Mouse (Mus musculus) brain, adult 10 weeks (tissue): ENCODE results near the gene Brd2. TPM values are rescaled to one million over a fixed set of nuclear protein-coding genes. Genes with fewer than 3 reads are reported as not detected.

Experiments used
- polyA plus RNA-seq: library from polyadenylated mRNA; stranded (reverse); fragments of 350-450 nt; fragmentation: Illumina TruSeq; extraction: RNeasy Lipid Tissue Mini Kit (QIAGEN cat#74804); gene quantifications from one replicate; pipeline ENCODE4 v1.2.3, GENCODE M21; 2015; ENCODE audit warnings: low read depth, low replicate concordance

Gene Brd2
- 127 TPM for polyA plus RNA-seq

DNA sequence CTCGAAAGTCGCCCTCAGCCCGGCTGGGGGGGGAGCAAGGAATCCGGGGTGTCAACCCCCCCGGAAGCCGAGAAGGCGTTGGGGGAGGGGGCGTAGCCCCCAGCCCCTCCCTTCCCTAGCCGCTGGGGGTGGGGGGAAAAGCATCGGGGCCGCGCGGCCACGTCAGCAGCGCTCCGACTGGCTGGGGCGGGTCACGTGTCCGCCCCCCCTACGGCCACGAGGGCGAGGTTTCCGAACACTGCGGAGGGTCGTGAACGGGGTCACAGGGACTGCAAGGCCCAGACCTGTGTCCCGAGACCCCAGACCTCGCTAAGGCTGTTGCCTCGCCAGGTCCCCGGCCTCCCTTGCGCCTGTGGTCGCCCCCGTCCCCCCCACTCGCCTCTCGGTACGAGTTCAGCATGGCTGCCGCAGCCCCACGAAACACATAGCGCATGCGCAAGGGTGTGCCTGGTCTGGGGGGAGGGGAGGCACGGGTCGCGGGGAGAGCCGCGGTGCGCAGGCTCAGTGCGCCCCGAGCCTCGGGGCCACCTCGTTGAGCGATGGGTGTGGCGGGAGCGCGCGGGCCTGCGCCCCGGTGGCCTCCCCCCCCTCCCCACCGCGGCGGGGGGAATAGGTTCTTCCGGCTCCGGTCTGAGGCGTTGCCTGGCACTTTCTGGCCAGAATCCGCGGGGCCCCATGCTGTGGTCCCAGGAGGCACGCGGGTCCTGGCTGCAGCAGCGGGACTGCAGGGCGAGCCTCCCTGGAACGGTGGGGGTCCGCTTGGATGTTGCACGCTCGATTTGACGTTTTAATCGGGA lies at the start of gene Brd2:
TSS of gene Brd2 (minus strand) at position 447 of the 797 bp plus-strand sequence.

DNA sequence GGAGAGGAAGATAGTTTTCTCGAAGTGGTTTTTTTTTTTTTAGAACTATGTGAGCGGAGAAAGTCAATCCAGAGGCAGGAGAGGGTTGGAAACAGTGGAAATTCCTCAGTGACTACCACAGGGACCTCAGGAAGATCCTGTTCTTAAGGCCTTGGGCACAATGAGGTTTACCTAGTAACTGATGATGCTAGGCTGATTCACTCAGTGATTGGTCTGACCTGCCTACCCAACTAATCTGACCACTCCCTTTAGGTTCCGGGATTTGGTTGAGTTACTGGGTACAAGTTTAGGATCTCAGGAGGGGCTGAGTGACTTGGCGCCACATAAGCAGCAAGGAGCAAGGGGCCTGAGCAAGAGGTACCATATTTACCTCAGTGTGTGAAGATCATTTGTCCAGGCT lies 30.5 kb upstream of the Brd2 start, which contains the start of gene H2-DMb1:
TSS of gene H2-DMb1 (plus strand) at position 150 of the 400 bp plus-strand sequence.

DNA sequence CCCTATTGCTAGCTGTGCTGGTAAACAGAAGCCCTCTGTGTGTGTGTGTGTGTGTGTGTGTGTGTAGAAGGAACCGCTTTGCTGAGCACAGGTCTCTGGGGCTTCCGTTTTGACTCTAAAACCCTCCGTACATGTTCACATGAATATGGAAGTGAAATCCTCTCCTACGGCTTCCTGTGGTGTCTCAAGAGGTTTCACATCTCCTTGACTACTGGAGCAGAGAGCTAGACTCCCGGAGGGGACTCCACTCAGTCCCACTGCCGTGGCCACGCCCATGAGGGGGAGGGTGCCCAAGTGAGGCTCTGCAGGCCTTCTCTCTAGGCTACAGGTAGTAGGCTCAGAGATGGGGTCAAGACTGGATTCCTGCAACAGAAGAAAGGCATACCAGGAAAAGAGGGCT lies 20.6 kb upstream of the Brd2 start, which contains the start of gene H2-DMb2:
TSS of gene H2-DMb2 (plus strand) at position 275 of the 400 bp plus-strand sequence.

DNA sequence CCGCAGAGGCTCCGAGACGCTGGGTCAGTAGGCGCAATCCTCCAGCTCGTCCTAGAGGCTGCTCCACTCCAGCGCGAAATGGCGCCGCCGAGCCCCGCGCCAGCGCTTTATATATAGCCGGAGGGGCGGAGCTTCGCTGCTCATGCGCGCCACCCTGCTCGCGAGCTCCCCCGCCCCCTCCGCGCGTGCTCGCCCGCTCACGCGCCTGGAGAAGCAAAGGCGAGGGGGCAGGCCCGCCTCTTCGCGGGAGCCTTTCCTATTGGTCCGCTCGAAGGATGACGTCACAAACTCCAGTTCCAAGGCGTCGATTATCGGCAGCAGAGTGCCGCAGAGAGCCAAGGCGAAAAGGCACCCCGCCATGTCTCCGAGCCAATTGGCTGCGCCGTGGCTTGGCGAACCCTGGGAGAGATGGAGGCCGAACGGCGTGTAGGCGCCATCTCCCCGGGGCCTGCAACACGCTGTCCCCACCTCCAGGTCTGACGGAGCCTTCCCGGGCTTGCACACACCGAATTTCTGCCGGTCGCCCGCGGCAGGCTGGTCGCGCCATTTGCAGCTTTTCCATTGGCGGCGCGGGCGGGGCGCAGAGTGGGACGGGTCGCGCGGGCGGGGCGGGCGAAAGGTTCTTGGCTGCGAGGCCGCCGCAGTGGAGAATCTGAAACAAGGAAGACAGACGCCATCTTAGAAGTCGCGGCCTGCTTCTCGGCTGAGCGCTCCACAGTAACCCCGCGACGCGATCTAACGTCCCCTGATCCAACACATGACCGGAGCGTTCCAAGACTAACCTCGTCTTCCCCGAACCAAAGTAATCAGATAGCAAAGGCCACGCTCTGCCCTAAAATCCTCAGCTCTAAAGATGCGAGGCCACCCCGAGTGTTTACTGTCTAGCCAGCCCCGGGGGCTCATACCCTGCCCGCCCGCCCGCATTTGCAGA lies 2.9 kb downstream of the Brd2 start, which contains the start of gene H2-DMa:
TSS of gene H2-DMa (plus strand) at position 293 of the 931 bp plus-strand sequence.

DNA sequence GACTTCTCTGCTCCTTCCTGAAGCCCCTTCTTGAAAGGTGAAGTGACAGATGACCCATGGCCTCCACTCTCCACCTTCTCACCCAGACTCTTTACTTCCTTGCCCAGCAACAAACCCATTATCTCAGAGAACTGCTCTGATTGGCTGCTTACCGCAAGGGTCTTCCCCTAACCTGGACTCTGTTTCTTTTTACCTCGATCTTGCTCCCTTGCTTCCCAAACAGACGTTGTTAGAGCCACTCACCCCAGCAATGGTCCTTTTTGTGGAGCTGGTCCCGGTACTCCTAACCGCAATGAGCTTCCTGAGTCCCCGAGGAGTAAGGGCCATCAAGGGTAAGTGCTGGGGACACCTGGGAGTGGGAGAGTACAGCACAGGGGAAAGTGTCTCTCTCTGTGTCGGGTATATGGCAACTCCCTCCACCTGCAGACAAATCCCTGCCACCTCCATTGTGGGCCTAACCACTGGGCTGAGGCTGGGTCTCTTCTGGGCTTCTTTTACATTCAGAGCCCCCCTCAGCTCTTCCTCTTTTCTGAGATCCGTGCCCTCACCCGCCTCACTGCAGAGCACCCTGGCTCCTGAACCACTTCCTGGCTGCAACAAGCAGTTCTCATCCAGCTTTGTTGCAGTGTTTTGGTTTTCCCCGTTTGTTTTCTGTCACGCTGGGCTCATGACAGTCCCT lies 30.1 kb downstream of the Brd2 start, which contains the start of gene H2-Oa:
TSS of gene H2-Oa (plus strand) at position 144 of the 679 bp plus-strand sequence.

Other genes with a start within 250 kb of the Brd2 start
- not detected for gene Gm7029, start 248.8 kb downstream of the Brd2 start, polyA plus RNA-seq
- gene Kifc1, start 232.0 kb downstream of the Brd2 start, polyA plus RNA-seq, result 1.2 TPM
- gene Platr17, start 217.5 kb downstream of the Brd2 start, polyA plus RNA-seq, result 1.1 TPM
- gene Daxx, start 213.2 kb downstream of the Brd2 start, polyA plus RNA-seq, result 20.5 TPM
- 19.5 TPM for gene Tapbp, start 206.7 kb downstream of the Brd2 start, polyA plus RNA-seq
- 25.3 TPM for gene Zbtb22, start 206.7 kb downstream of the Brd2 start, polyA plus RNA-seq
- gene Rgl2, start 193.1 kb downstream of the Brd2 start, polyA plus RNA-seq, result 73.9 TPM
- 145 TPM for gene Pfdn6, start 182.3 kb downstream of the Brd2 start, polyA plus RNA-seq
- gene Wdr46, start 182.0 kb downstream of the Brd2 start, polyA plus RNA-seq, result 10.6 TPM
- gene B3galt4, start 171.1 kb downstream of the Brd2 start, polyA plus RNA-seq, result 6.7 TPM
- gene Vps52, start 166.8 kb downstream of the Brd2 start, polyA plus RNA-seq, result 65.0 TPM
- 1,085 TPM for gene Rps18, start 166.6 kb downstream of the Brd2 start, polyA plus RNA-seq
- gene H2-K1, start 122.3 kb downstream of the Brd2 start, polyA plus RNA-seq, result 54.0 TPM
- 43.2 TPM for gene Ring1, start 98.0 kb downstream of the Brd2 start, polyA plus RNA-seq
- gene H2-Ke6, start 94.6 kb downstream of the Brd2 start, polyA plus RNA-seq, result 71.2 TPM
- gene Slc39a7, start 91.0 kb downstream of the Brd2 start, polyA plus RNA-seq, result 90.9 TPM
- gene Rxrb, start 90.8 kb downstream of the Brd2 start, polyA plus RNA-seq, result 71.9 TPM
- 8.4 TPM for gene Col11a2, start 83.2 kb downstream of the Brd2 start, polyA plus RNA-seq
- gene H2-Oa, start 30.3 kb downstream of the Brd2 start, polyA plus RNA-seq, result 1.2 TPM
- 15.6 TPM for gene H2-DMa, start 3.1 kb downstream of the Brd2 start, polyA plus RNA-seq
- gene H2-DMb2, start 20.7 kb upstream of the Brd2 start, polyA plus RNA-seq, result 0.57 TPM
- 2.6 TPM for gene H2-DMb1, start 30.4 kb upstream of the Brd2 start, polyA plus RNA-seq
- gene Tap1, start 64.9 kb upstream of the Brd2 start, polyA plus RNA-seq, result 2.1 TPM
- 3.4 TPM for gene Psmb9, start 65.1 kb upstream of the Brd2 start, polyA plus RNA-seq
- 7.5 TPM for gene Psmb8, start 75.1 kb upstream of the Brd2 start, polyA plus RNA-seq
- gene Tap2, start 80.9 kb upstream of the Brd2 start, polyA plus RNA-seq, result 5.0 TPM
- 1.2 TPM for gene H2-Ob, start 116.3 kb upstream of the Brd2 start, polyA plus RNA-seq
- 3.8 TPM for gene H2-Ab1, start 135.1 kb upstream of the Brd2 start, polyA plus RNA-seq
- 4.1 TPM for gene H2-Aa, start 165.2 kb upstream of the Brd2 start, polyA plus RNA-seq
- gene H2-Eb1, start 183.2 kb upstream of the Brd2 start, polyA plus RNA-seq, result 4.5 TPM
- gene H2-Eb2, start 203.0 kb upstream of the Brd2 start, polyA plus RNA-seq, result 0.12 TPM
- gene Btnl2, start 232.2 kb upstream of the Brd2 start, polyA plus RNA-seq, result not detected